Mouse (Mus musculus) kidney, postnatal 25 days (tissue): Measurements from ENCODE around the gene Sfrp4.
"Not testable (repeated sequence)": the region's sequence is repeated elsewhere in the genome, so short reads cannot be mapped to it uniquely, and the experiment has no call there.

Source experiments
- DNase-seq, 2 experiments: peaks; one replicate each; pipeline ENCODE4 v3.0.0; 2021; ENCODE audit warnings: mixed read lengths in 2 of 2

Sfrp4 gene

GRCm38 (mm10) chr13:19622573-19623227, at the start of gene Sfrp4:
Gene Sfrp4 (plus strand): TSS chr13:19623104.
- peak; percentile 6 to 34 for DNase-seq

- DNase-seq, result not testable (repeated sequence)
Measured at GRCm38 (mm10) chr13:19574723-19575122, 48.2 kb upstream of the Sfrp4 start.

GRCm38 (mm10) chr13:19575947-19576346, 47.0 kb upstream of the Sfrp4 start:
- no peak for DNase-seq

GRCm38 (mm10) chr13:19590996-19591759, 31.7 kb upstream of the Sfrp4 start:
- no peak for DNase-seq

- no peak for DNase-seq
Measured at GRCm38 (mm10) chr13:19595141-19595540, 27.8 kb upstream of the Sfrp4 start.

- DNase-seq, result no peak
Measured at GRCm38 (mm10) chr13:19599242-19599641, 23.7 kb upstream of the Sfrp4 start.

- no peak for DNase-seq
Measured at GRCm38 (mm10) chr13:19602531-19602930, 20.4 kb upstream of the Sfrp4 start.

GRCm38 (mm10) chr13:19603719-19604118, 19.2 kb upstream of the Sfrp4 start:
- no peak for DNase-seq

GRCm38 (mm10) chr13:19604916-19605315, 18.0 kb upstream of the Sfrp4 start:
- DNase-seq, result no peak

- DNase-seq, result no peak
Measured at GRCm38 (mm10) chr13:19608120-19608519, 14.8 kb upstream of the Sfrp4 start.

GRCm38 (mm10) chr13:19612348-19612747, 10.6 kb upstream of the Sfrp4 start:
- DNase-seq, result peak in 1 of 2 experiments; percentile 10

- no peak for DNase-seq
Measured at GRCm38 (mm10) chr13:19612963-19613362, 9.9 kb upstream of the Sfrp4 start.

- DNase-seq, result no peak
Measured at GRCm38 (mm10) chr13:19613426-19613825, 9.5 kb upstream of the Sfrp4 start.

GRCm38 (mm10) chr13:19614311-19614710, 8.6 kb upstream of the Sfrp4 start:
- DNase-seq, result no peak

- no peak for DNase-seq
Measured at GRCm38 (mm10) chr13:19618081-19618480, 4.8 kb upstream of the Sfrp4 start.

GRCm38 (mm10) chr13:19618841-19619215, 4.1 kb upstream of the Sfrp4 start:
- no peak for DNase-seq

GRCm38 (mm10) chr13:19619216-19619927, 3.5 kb upstream of the Sfrp4 start, which contains the start of gene Epdr1:
Gene Epdr1 (minus strand): TSS chr13:19619927.
- DNase-seq, result peak; percentile 53 to 69

- DNase-seq, result no peak
Measured at GRCm38 (mm10) chr13:19623228-19623905, 463 bp downstream of the Sfrp4 start.

- DNase-seq, result no peak
Measured at GRCm38 (mm10) chr13:19624632-19625320, 1.9 kb downstream of the Sfrp4 start.

- no peak for DNase-seq
Measured at GRCm38 (mm10) chr13:19626473-19626872, 3.6 kb downstream of the Sfrp4 start.

GRCm38 (mm10) chr13:19630768-19631709, 8.1 kb downstream of the Sfrp4 start:
- no peak for DNase-seq
